Mouse (Mus musculus) brain, embryonic 14.5 days (tissue): ENCODE measurements around the gene Pnkp. TPM values are rescaled to one million over a fixed set of nuclear protein-coding genes. Genes with fewer than 3 reads are reported as not detected.
A peak's percentile ranks its signal among the peaks of the same experiment; 100 is the strongest.

Experiments
- DNase-seq: peaks from one replicate; pipeline ENCODE4 v3.0.0-alpha.2; 2011; ENCODE audit warnings: low read depth
- CTCF ChIP-seq: fragments of 200-500 bp; IDR thresholded peaks from 2 replicates; pipeline ENCODE4 v1.5.1; 2012; ENCODE audit warnings: inconsistent platforms, mild to moderate bottlenecking, moderate library complexity, borderline replicate concordance; ENCODE audit not compliant: insufficient read depth, insufficient read length; ENCODE audit errors: extremely low read depth
- POLR2A ChIP-seq: fragments of 200-500 bp; IDR thresholded peaks from 2 replicates; pipeline ENCODE4 v1.6.1; 2012; ENCODE audit warnings: mild to moderate bottlenecking, inconsistent platforms, borderline replicate concordance; ENCODE audit not compliant: poor library complexity, insufficient read depth, insufficient read length, severe bottlenecking; ENCODE audit errors: extremely low read depth
- polyA plus RNA-seq: library from polyadenylated mRNA; depleted of rRNA; stranded (reverse); fragments of >200 nt; gene quantifications from 2 replicates; pipeline ENCODE4 v1.2.3, GENCODE M21; 2012; rRNA removed

Pnkp gene
- polyA plus RNA-seq, 1 experiment = 33.1 TPM

GRCm38 (mm10) chr7:44901230-44901722, 44.3 kb downstream of the Pnkp start:
- TF ChIP-seq CTCF = peak; percentile 38; the same call in 1 of the 2 replicates
- no peak for TF ChIP-seq POLR2A
- DNase-seq = peak; percentile 76

GRCm38 (mm10) chr7:44905430-44905829, 48.5 kb downstream of the Pnkp start:
- no peak for TF ChIP-seq CTCF
- TF ChIP-seq POLR2A = no peak

GRCm38 (mm10) chr7:44908706-44909476, 52.0 kb downstream of the Pnkp start:
- DNase-seq = no peak
- no peak for TF ChIP-seq CTCF
- TF ChIP-seq POLR2A = no peak

More at GRCm38 (mm10) chr7:44905430-44905829, 48.5 kb downstream of the Pnkp start:
- DNase-seq = no peak

Other genes starting within 250 kb of the Pnkp start
- 0.72 and 1.8 TPM in 2 replicates for gene Myh14, start 186.3 kb upstream of the Pnkp start, polyA plus RNA-seq
- not detected in 2 replicates for gene Izumo2, start 148.4 kb upstream of the Pnkp start, polyA plus RNA-seq
- 31.1 and 45.0 TPM in 2 replicates for gene Vrk3, start 108.7 kb upstream of the Pnkp start, polyA plus RNA-seq
- 1.0 and 1.1 TPM in 2 replicates for gene Zfp473, start 106.1 kb upstream of the Pnkp start, polyA plus RNA-seq
- gene Nup62, start 41.1 kb upstream of the Pnkp start, polyA plus RNA-seq = 73.9 and 96.1 TPM in 2 replicates
- gene Il4i1, start 40.8 kb upstream of the Pnkp start, polyA plus RNA-seq = 0.42 and 0.59 TPM in 2 replicates
- 24.8 and 36.4 TPM in 2 replicates for gene Atf5, start 40.5 kb upstream of the Pnkp start, polyA plus RNA-seq
- gene Akt1s1, start 8.1 kb upstream of the Pnkp start, polyA plus RNA-seq = 141 and 160 TPM in 2 replicates
- gene Tbc1d17, start 8.1 kb upstream of the Pnkp start, polyA plus RNA-seq = 96.8 and 124 TPM in 2 replicates
- gene Ptov1, start 12.6 kb downstream of the Pnkp start, polyA plus RNA-seq = 927 and 1,026 TPM in 2 replicates
- 205 and 206 TPM in 2 replicates for gene Med25, start 35.6 kb downstream of the Pnkp start, polyA plus RNA-seq
- gene Fuz, start 38.9 kb downstream of the Pnkp start, polyA plus RNA-seq = 29.7 and 47.4 TPM in 2 replicates
- gene Ap2a1, start 72.4 kb downstream of the Pnkp start, polyA plus RNA-seq = 165 and 185 TPM in 2 replicates
- 0.04 and 0.05 TPM in 2 replicates for gene Tsks, start 86.1 kb downstream of the Pnkp start, polyA plus RNA-seq
- 102 and 135 TPM in 2 replicates for gene Cpt1c, start 117.7 kb downstream of the Pnkp start, polyA plus RNA-seq
- gene Prmt1, start 129.4 kb downstream of the Pnkp start, polyA plus RNA-seq = 824 and 992 TPM in 2 replicates
- gene Irf3, start 140.5 kb downstream of the Pnkp start, polyA plus RNA-seq = 84.4 and 130 TPM in 2 replicates
- gene Bcl2l12, start 141.6 kb downstream of the Pnkp start, polyA plus RNA-seq = 20.5 and 33.9 TPM in 2 replicates
- 125 and 147 TPM in 2 replicates for gene Scaf1, start 159.2 kb downstream of the Pnkp start, polyA plus RNA-seq
- gene Rras, start 160.8 kb downstream of the Pnkp start, polyA plus RNA-seq = 18.2 and 20.7 TPM in 2 replicates
- gene Prr12, start 195.7 kb downstream of the Pnkp start, polyA plus RNA-seq = 10.5 and 39.1 TPM in 2 replicates
- 81.9 and 84.1 TPM in 2 replicates for gene Nosip, start 205.3 kb downstream of the Pnkp start, polyA plus RNA-seq
- 25.0 and 30.6 TPM in 2 replicates for gene Prrg2, start 205.5 kb downstream of the Pnkp start, polyA plus RNA-seq
- 68.2 and 101 TPM in 2 replicates for gene Rcn3, start 235.1 kb downstream of the Pnkp start, polyA plus RNA-seq
- gene Fcgrt, start 246.7 kb downstream of the Pnkp start, polyA plus RNA-seq = 11.7 and 17.3 TPM in 2 replicates